Mouse (Mus musculus): ENCODE data around the gene Tmem174. TPM values are rescaled to one million over a fixed set of nuclear protein-coding genes. Genes with fewer than 3 reads are reported as not detected.

Tmem174 gene
- polyA plus RNA-seq, 1 experiment from 2014 or later, result not detected

- Histone ChIP-seq H3K9me3 (ENCODE audit: control insufficient read depth, low read length) (no peaks in the 10 kb centered on the region), H3K27ac (replicated peaks in 1 of 2; ENCODE audit: control insufficient read depth in 1 of 2, insufficient read depth in 1 of 2, low read depth in 2 of 2, low read length in 2 of 2) (no peak overlapping the region), H3K4me1 (ENCODE audit: control insufficient read depth in 2 of 2, insufficient read depth in 2 of 2, low read length in 2 of 2) (peaks cover 3 to 8% of the 10 kb centered on the region in 2 experiments; a peak in 3 of 4 replicates), H3K9ac (ENCODE audit: low read length) (no peak overlapping the region), H3K4me3 (ENCODE audit: control insufficient read depth in 1 of 2, insufficient read depth in 1 of 2, low read depth in 1 of 2, low read length in 2 of 2) (no peak overlapping the region), H3K36me3 (ENCODE audit: control insufficient read depth, insufficient read depth, low read length) (no peaks in the 10 kb centered on the region), H3K4me2 (ENCODE audit: low read length) (no peak overlapping the region), H3K27me3 (ENCODE audit: control insufficient read depth, insufficient read depth, low read length) (no peaks in the 10 kb centered on the region)
- 71% methylated on average over 3 of the region's 3 CpGs for WGBS
- no peak for ATAC-seq (ENCODE audit: insufficient number of reproducible peaks, insufficient read depth, low FRiP score, low read depth)
Observed at GRCm38 (mm10) chr13:98669296-98669695, 32.1 kb upstream of the Tmem174 start.

- H3K4me1 ChIP-seq (ENCODE audit: control insufficient read depth in 2 of 2, insufficient read depth in 2 of 2, low read length in 2 of 2), result peaks cover 3 to 8% of the 10 kb centered on the region in 2 experiments; a peak in 3 of 4 replicates
- 20% methylated on average over 3 of the region's 3 CpGs for WGBS
- no peaks in the 10 kb centered on the region for H3K27me3 ChIP-seq (ENCODE audit: control insufficient read depth, insufficient read depth, low read length)
- no peak overlapping the region for H3K4me2 ChIP-seq (ENCODE audit: low read length)
- no peak for ATAC-seq (ENCODE audit: insufficient number of reproducible peaks, insufficient read depth, low FRiP score, low read depth)
- H3K9me3 ChIP-seq (ENCODE audit: control insufficient read depth, low read length), result 0 out of 2 replicates have a peak, but pooled peaks cover 1% of the 10 kb centered on the region
- H3K36me3 ChIP-seq (ENCODE audit: control insufficient read depth, insufficient read depth, low read length), result no peaks in the 10 kb centered on the region
- H3K4me3 ChIP-seq (ENCODE audit: control insufficient read depth in 1 of 2, insufficient read depth in 1 of 2, low read depth in 1 of 2, low read length in 2 of 2), result no peak overlapping the region
- no peak overlapping the region for H3K27ac ChIP-seq (replicated peaks in 1 of 2; ENCODE audit: control insufficient read depth in 1 of 2, insufficient read depth in 1 of 2, low read depth in 2 of 2, low read length in 2 of 2)
- H3K9ac ChIP-seq (ENCODE audit: low read length), result no peak overlapping the region
Observed at GRCm38 (mm10) chr13:98667316-98667715, 30.1 kb upstream of the Tmem174 start.

GRCm38 (mm10) chr13:98665240-98665639 lies 28.0 kb upstream of the Tmem174 start:
- no peaks in the 10 kb centered on the region for H3K36me3 ChIP-seq (ENCODE audit: control insufficient read depth, insufficient read depth, low read length)
- H3K27ac ChIP-seq (replicated peaks in 1 of 2; ENCODE audit: control insufficient read depth in 1 of 2, insufficient read depth in 1 of 2, low read depth in 2 of 2, low read length in 2 of 2), result no peak overlapping the region
- no peak overlapping the region for H3K4me3 ChIP-seq (ENCODE audit: control insufficient read depth in 1 of 2, insufficient read depth in 1 of 2, low read depth in 1 of 2, low read length in 2 of 2)
- H3K4me1 ChIP-seq (ENCODE audit: control insufficient read depth in 2 of 2, insufficient read depth in 2 of 2, low read length in 2 of 2), result peaks cover 3 to 8% of the 10 kb centered on the region in 2 experiments; a peak in 3 of 4 replicates
- ATAC-seq (ENCODE audit: insufficient number of reproducible peaks, insufficient read depth, low FRiP score, low read depth), result no peak
- no peak overlapping the region for H3K4me2 ChIP-seq (ENCODE audit: low read length)
- H3K9me3 ChIP-seq (ENCODE audit: control insufficient read depth, low read length), result 0 out of 2 replicates have a peak, but pooled peaks cover 4% of the 10 kb centered on the region
- WGBS, result 79% methylated on average over 10 of the region's 10 CpGs
- H3K9ac ChIP-seq (ENCODE audit: low read length), result no peak overlapping the region
- H3K27me3 ChIP-seq (ENCODE audit: control insufficient read depth, insufficient read depth, low read length), result no peaks in the 10 kb centered on the region

- Histone ChIP-seq H3K27me3 (ENCODE audit: control insufficient read depth, insufficient read depth, low read length) (no peaks in the 10 kb centered on the region), H3K9ac (ENCODE audit: low read length) (no peak overlapping the region), H3K4me1 (ENCODE audit: control insufficient read depth in 2 of 2, insufficient read depth in 2 of 2, low read length in 2 of 2) (peaks cover 1 to 4% of the 10 kb centered on the region in 2 experiments; a peak in 3 of 4 replicates), H3K4me2 (ENCODE audit: low read length) (no peak overlapping the region), H3K4me3 (ENCODE audit: control insufficient read depth in 1 of 2, insufficient read depth in 1 of 2, low read depth in 1 of 2, low read length in 2 of 2) (no peak overlapping the region), H3K9me3 (ENCODE audit: control insufficient read depth, low read length) (0 out of 2 replicates have a peak, but pooled peaks cover 4% of the 10 kb centered on the region), H3K27ac (replicated peaks in 1 of 2; ENCODE audit: control insufficient read depth in 1 of 2, insufficient read depth in 1 of 2, low read depth in 2 of 2, low read length in 2 of 2) (no peak overlapping the region), H3K36me3 (ENCODE audit: control insufficient read depth, insufficient read depth, low read length) (no peaks in the 10 kb centered on the region)
- ATAC-seq (ENCODE audit: insufficient number of reproducible peaks, insufficient read depth, low FRiP score, low read depth), result no peak
- WGBS, result 80% methylated on average over 4 of the region's 4 CpGs
Observed at GRCm38 (mm10) chr13:98662173-98662675, 25.0 kb upstream of the Tmem174 start.

- Histone ChIP-seq H3K27me3 (ENCODE audit: control insufficient read depth, insufficient read depth, low read length) (no peaks in the 10 kb centered on the region), H3K36me3 (ENCODE audit: control insufficient read depth, insufficient read depth, low read length) (no peaks in the 10 kb centered on the region), H3K4me3 (ENCODE audit: control insufficient read depth in 1 of 2, insufficient read depth in 1 of 2, low read depth in 1 of 2, low read length in 2 of 2) (no peak overlapping the region), H3K27ac (replicated peaks in 1 of 2; ENCODE audit: control insufficient read depth in 1 of 2, insufficient read depth in 1 of 2, low read depth in 2 of 2, low read length in 2 of 2) (no peak overlapping the region), H3K4me2 (ENCODE audit: low read length) (no peak overlapping the region), H3K9me3 (ENCODE audit: control insufficient read depth, low read length) (no peaks in the 10 kb centered on the region), H3K4me1 (ENCODE audit: control insufficient read depth in 2 of 2, insufficient read depth in 2 of 2, low read length in 2 of 2) (peaks cover 8 to 13% of the 10 kb centered on the region in 2 experiments), H3K9ac (ENCODE audit: low read length) (no peak overlapping the region)
- WGBS, result 80% methylated on average over 16 of the region's 16 CpGs
- ATAC-seq (ENCODE audit: insufficient number of reproducible peaks, insufficient read depth, low FRiP score, low read depth), result no peak
Observed at GRCm38 (mm10) chr13:98656034-98656471, 18.8 kb upstream of the Tmem174 start.

GRCm38 (mm10) chr13:98655346-98655745 lies 18.1 kb upstream of the Tmem174 start:
- ATAC-seq (ENCODE audit: insufficient number of reproducible peaks, insufficient read depth, low FRiP score, low read depth), result no peak
- H3K27ac ChIP-seq (replicated peaks in 1 of 2; ENCODE audit: control insufficient read depth in 1 of 2, insufficient read depth in 1 of 2, low read depth in 2 of 2, low read length in 2 of 2), result no peak overlapping the region
- 93% methylated on average over 4 of the region's 4 CpGs for WGBS
- no peaks in the 10 kb centered on the region for H3K9me3 ChIP-seq (ENCODE audit: control insufficient read depth, low read length)
- no peaks in the 10 kb centered on the region for H3K36me3 ChIP-seq (ENCODE audit: control insufficient read depth, insufficient read depth, low read length)
- peaks cover 8 to 14% of the 10 kb centered on the region in 2 experiments for H3K4me1 ChIP-seq (ENCODE audit: control insufficient read depth in 2 of 2, insufficient read depth in 2 of 2, low read length in 2 of 2)
- H3K27me3 ChIP-seq (ENCODE audit: control insufficient read depth, insufficient read depth, low read length), result no peaks in the 10 kb centered on the region
- H3K9ac ChIP-seq (ENCODE audit: low read length), result no peak overlapping the region
- no peak overlapping the region for H3K4me2 ChIP-seq (ENCODE audit: low read length)
- H3K4me3 ChIP-seq (ENCODE audit: control insufficient read depth in 1 of 2, insufficient read depth in 1 of 2, low read depth in 1 of 2, low read length in 2 of 2), result no peak overlapping the region

- no peaks in the 10 kb centered on the region for H3K27me3 ChIP-seq (ENCODE audit: control insufficient read depth, insufficient read depth, low read length)
- no peak overlapping the region for H3K9ac ChIP-seq (ENCODE audit: low read length)
- H3K9me3 ChIP-seq (ENCODE audit: control insufficient read depth, low read length), result no peaks in the 10 kb centered on the region
- peaks cover 8 to 14% of the 10 kb centered on the region in 2 experiments for H3K4me1 ChIP-seq (ENCODE audit: control insufficient read depth in 2 of 2, insufficient read depth in 2 of 2, low read length in 2 of 2)
- H3K36me3 ChIP-seq (ENCODE audit: control insufficient read depth, insufficient read depth, low read length), result no peaks in the 10 kb centered on the region
- no peak for ATAC-seq (ENCODE audit: insufficient number of reproducible peaks, insufficient read depth, low FRiP score, low read depth)
- no peak overlapping the region for H3K4me3 ChIP-seq (ENCODE audit: control insufficient read depth in 1 of 2, insufficient read depth in 1 of 2, low read depth in 1 of 2, low read length in 2 of 2)
- WGBS, result 71% methylated on average over 10 of the region's 10 CpGs
- H3K27ac ChIP-seq (replicated peaks in 1 of 2; ENCODE audit: control insufficient read depth in 1 of 2, insufficient read depth in 1 of 2, low read depth in 2 of 2, low read length in 2 of 2), result no peak overlapping the region
- no peak overlapping the region for H3K4me2 ChIP-seq (ENCODE audit: low read length)
Observed at GRCm38 (mm10) chr13:98654129-98654939, 17.1 kb upstream of the Tmem174 start.
